Mouse (Mus musculus) erythroblast, embryonic 14.5 days (primary cell): Measurements from ENCODE around the gene 1700016C15Rik. TPM values are rescaled to one million over a fixed set of nuclear protein-coding genes. Genes with fewer than 3 reads are reported as not detected.
A peak's percentile ranks its signal among the peaks of the same experiment; 100 is the strongest.

Experiments used
- H3K27me3 ChIP-seq: 2 replicates; pipeline ENCODE4 v1.6.1; 2012; ENCODE audit warnings: inconsistent platforms; ENCODE audit not compliant: control insufficient read depth
- H3K36me3 ChIP-seq: 2 replicates; pipeline ENCODE4 v1.6.1; 2012; ENCODE audit warnings: mild to moderate bottlenecking, inconsistent platforms; ENCODE audit not compliant: control insufficient read depth
- H3K4me1 ChIP-seq: 2 replicates; pipeline ENCODE4 v1.6.1; 2012; ENCODE audit warnings: inconsistent platforms; ENCODE audit not compliant: control insufficient read depth
- H3K4me3 ChIP-seq: replicated peaks from 2 replicates; pipeline ENCODE3; 2012; ENCODE audit warnings: moderate library complexity, mild to moderate bottlenecking, inconsistent platforms
- H3K9me3 ChIP-seq: 2 replicates; pipeline ENCODE4 v1.6.1; 2012; ENCODE audit warnings: low read length, inconsistent platforms, mixed read lengths; ENCODE audit not compliant: control insufficient read depth
- GATA1 ChIP-seq: IDR thresholded peaks from 2 replicates; pipeline ENCODE4 v1.6.1; 2012; ENCODE audit warnings: low read length, inconsistent platforms, mixed read lengths
- TAL1 ChIP-seq: IDR thresholded peaks from 3 replicates; pipeline ENCODE4 v1.6.1; 2012; ENCODE audit warnings: low read length, inconsistent platforms, mixed read lengths
- polyA plus RNA-seq: library from polyadenylated mRNA; stranded (reverse); fragments of >175 nt; gene quantifications from 2 replicates; pipeline ENCODE4 v1.2.3, GENCODE M21; 2012

1700016C15Rik gene
- polyA plus RNA-seq, 1 experiment, result not detected

GRCm38 (mm10) chr1:177700560-177700959, 29.1 kb upstream of the 1700016C15Rik start:
- no peaks in the 10 kb centered on the region for H3K27me3 ChIP-seq
- no peaks in the 10 kb centered on the region for H3K36me3 ChIP-seq
- H3K4me1 ChIP-seq, result peaks cover 3% of the 10 kb centered on the region
- no peaks in the 10 kb centered on the region for H3K9me3 ChIP-seq
- H3K4me3 ChIP-seq, result no peak overlapping the region
- TF ChIP-seq GATA1, result no peak
- TF ChIP-seq TAL1, result no peak

- Histone ChIP-seq H3K4me3 (peak overlapping the region; percentile 50), H3K9me3 (no peaks in the 10 kb centered on the region), H3K36me3 (no peaks in the 10 kb centered on the region), H3K4me1 (peaks cover 3% of the 10 kb centered on the region), H3K27me3 (no peaks in the 10 kb centered on the region)
- TF ChIP-seq TAL1, result no peak
- no peak for TF ChIP-seq GATA1
Measured at GRCm38 (mm10) chr1:177702481-177703146, 27.0 kb upstream of the 1700016C15Rik start.

GRCm38 (mm10) chr1:177703147-177703807, 26.3 kb upstream of the 1700016C15Rik start:
- no peak overlapping the region for H3K4me3 ChIP-seq
- no peaks in the 10 kb centered on the region for H3K27me3 ChIP-seq
- peaks cover 3% of the 10 kb centered on the region for H3K4me1 ChIP-seq
- TF ChIP-seq GATA1 (no peak), TAL1 (no peak)
- H3K9me3 ChIP-seq, result no peaks in the 10 kb centered on the region
- H3K36me3 ChIP-seq, result no peaks in the 10 kb centered on the region

GRCm38 (mm10) chr1:177705204-177705603, 24.4 kb upstream of the 1700016C15Rik start:
- H3K4me3 ChIP-seq, result no peak overlapping the region
- H3K9me3 ChIP-seq, result peaks cover 3% of the 10 kb centered on the region
- H3K27me3 ChIP-seq, result no peaks in the 10 kb centered on the region
- peaks cover 3% of the 10 kb centered on the region for H3K4me1 ChIP-seq
- no peaks in the 10 kb centered on the region for H3K36me3 ChIP-seq
- TF ChIP-seq TAL1, result no peak
- no peak for TF ChIP-seq GATA1

GRCm38 (mm10) chr1:177707571-177707970, 22.0 kb upstream of the 1700016C15Rik start:
- peaks cover 3% of the 10 kb centered on the region for H3K9me3 ChIP-seq
- no peak overlapping the region for H3K4me3 ChIP-seq
- TF ChIP-seq GATA1 (no peak), TAL1 (no peak)
- no peaks in the 10 kb centered on the region for H3K36me3 ChIP-seq
- H3K4me1 ChIP-seq, result peaks cover 12% of the 10 kb centered on the region
- no peaks in the 10 kb centered on the region for H3K27me3 ChIP-seq

GRCm38 (mm10) chr1:177708583-177709055, 21.0 kb upstream of the 1700016C15Rik start:
- Histone ChIP-seq H3K9me3 (peaks cover 3% of the 10 kb centered on the region), H3K36me3 (no peaks in the 10 kb centered on the region), H3K4me3 (no peak overlapping the region), H3K27me3 (no peaks in the 10 kb centered on the region), H3K4me1 (peaks cover 11% of the 10 kb centered on the region)
- no peak for TF ChIP-seq TAL1
- no peak for TF ChIP-seq GATA1

GRCm38 (mm10) chr1:177711000-177711399, 18.6 kb upstream of the 1700016C15Rik start:
- TF ChIP-seq TAL1, result no peak
- TF ChIP-seq GATA1, result no peak
- H3K36me3 ChIP-seq, result no peaks in the 10 kb centered on the region

GRCm38 (mm10) chr1:177711418-177711817, 18.2 kb upstream of the 1700016C15Rik start:
- Histone ChIP-seq H3K4me3 (no peak overlapping the region), H3K9me3 (peaks cover 3% of the 10 kb centered on the region), H3K4me1 (peaks cover 17% of the 10 kb centered on the region), H3K27me3 (no peaks in the 10 kb centered on the region), H3K36me3 (no peaks in the 10 kb centered on the region)
- TF ChIP-seq GATA1 (no peak), TAL1 (no peak)

More at GRCm38 (mm10) chr1:177711000-177711399, 18.6 kb upstream of the 1700016C15Rik start:
- Histone ChIP-seq H3K4me1 (peaks cover 13% of the 10 kb centered on the region), H3K4me3 (no peak overlapping the region), H3K9me3 (peaks cover 3% of the 10 kb centered on the region), H3K27me3 (no peaks in the 10 kb centered on the region)

GRCm38 (mm10) chr1:177713635-177714396, 15.8 kb upstream of the 1700016C15Rik start:
- H3K36me3 ChIP-seq, result no peaks in the 10 kb centered on the region
- H3K9me3 ChIP-seq, result peaks cover 3% of the 10 kb centered on the region
- H3K4me1 ChIP-seq, result peaks cover 33% of the 10 kb centered on the region
- no peak for TF ChIP-seq TAL1
- no peak for TF ChIP-seq GATA1
- no peak overlapping the region for H3K4me3 ChIP-seq
- no peaks in the 10 kb centered on the region for H3K27me3 ChIP-seq
